Mouse (Mus musculus): ENCODE data around the gene Nipsnap1. TPM values are rescaled to one million over a fixed set of nuclear protein-coding genes. Genes with fewer than 3 reads are reported as not detected.
A peak's percentile ranks its signal among the peaks of the same experiment; 100 is the strongest.

Gene Nipsnap1
- polyA plus RNA-seq (2015; fragmentation: Nextera tagmentation; extraction: Ambion mirVana): 78.4 and 81.4 TPM in 2 replicates

DNA sequence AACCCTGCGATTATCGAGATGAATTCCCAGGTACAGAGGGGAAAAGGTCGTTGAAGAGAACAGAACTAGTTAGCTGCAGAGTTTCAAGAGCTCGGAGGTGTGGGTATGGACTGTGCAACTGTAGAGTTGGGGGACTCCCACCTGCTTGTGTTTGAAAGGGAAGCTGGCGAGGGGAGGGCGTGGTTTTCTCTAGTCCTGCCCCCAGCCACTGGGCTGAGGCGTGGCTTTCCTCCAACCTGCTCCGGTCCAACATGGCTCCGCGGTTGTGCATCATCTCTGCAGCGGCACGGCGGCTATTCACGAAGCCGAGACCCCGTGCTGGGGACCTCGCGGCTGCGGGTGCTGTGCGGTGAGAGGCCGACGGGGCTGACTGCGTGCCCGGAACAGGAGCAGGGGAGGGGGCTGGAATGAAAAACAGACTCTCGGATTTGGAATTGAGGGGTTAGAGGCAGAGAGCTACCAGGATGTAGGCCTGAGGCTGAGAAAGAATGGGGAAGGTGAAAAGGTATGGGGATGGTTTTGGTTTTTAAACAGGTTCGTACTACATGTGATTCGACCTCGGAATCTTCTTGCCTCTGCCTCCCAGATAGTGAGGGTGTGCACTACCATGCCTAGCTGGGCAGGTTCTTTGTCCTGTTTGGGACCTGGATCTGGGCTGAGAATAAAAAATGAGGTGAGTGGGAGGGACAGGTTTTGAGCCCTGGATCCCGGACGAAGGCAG lies at the start of gene Nipsnap1:
Nipsnap1 (plus strand) TSS at position 197 of the 721 bp plus-strand sequence.
- Histone ChIP-seq H3K27ac (peak within 1 kb of the TSS; percentile 70), H3K4me1 (peaks cover 17% of the 10 kb centered on the region), H3K4me3 (replicated peaks) (peak within 1 kb of the TSS; percentile 81), H3K4me2 (peak within 1 kb of the TSS; percentile 86), H3K36me3 (peaks cover 9% of the 10 kb centered on the region; the same call in 1 of the 2 replicates), H3K9ac (peak within 1 kb of the TSS; percentile 67), H3K27me3 (no peaks in the 10 kb centered on the region), H3K9me3 (replicated peaks) (no peaks in the 10 kb centered on the region)
- ATAC-seq (replicated peaks; ENCODE audit: low FRiP score): peak; percentile 91
- WGBS: 2% methylated on average over 30 of the region's 30 CpGs

DNA sequence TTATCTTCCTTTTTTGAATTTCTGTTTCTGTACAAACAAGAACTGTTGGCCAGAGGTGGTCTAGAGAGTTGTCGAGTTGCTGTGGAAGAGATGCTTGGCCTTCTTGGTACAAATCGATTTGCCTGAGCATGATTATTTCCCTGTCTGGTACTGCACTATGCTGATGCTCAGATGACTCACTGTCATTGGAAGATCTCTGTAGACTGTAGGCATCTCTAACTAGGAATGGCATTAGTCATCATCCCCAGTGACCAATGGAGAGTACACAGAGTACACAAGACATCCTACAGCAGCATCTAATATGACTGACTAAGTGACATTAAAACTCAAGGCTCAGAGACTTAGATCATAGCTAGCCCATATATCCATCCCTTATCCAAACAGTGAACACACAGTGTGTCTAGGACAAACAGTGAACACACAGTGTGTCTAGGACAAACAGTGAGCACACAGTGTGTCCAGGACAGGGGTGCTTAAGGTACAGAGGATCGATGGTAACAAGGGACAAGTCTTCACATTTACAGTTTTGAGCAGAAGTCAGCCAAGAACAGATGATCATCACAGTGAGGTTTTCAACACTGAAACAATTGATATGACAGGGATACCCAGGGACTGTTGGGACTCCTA lies 47.5 kb upstream of the Nipsnap1 start:
- ATAC-seq (replicated peaks; ENCODE audit: low FRiP score): no peak
- Histone ChIP-seq H3K27ac (no peak overlapping the region), H3K4me1 (no peaks in the 10 kb centered on the region), H3K4me2 (no peak overlapping the region), H3K9me3 (replicated peaks) (no peaks in the 10 kb centered on the region), H3K27me3 (no peaks in the 10 kb centered on the region), H3K36me3 (no peaks in the 10 kb centered on the region), H3K4me3 (replicated peaks) (no peak overlapping the region), H3K9ac (no peak overlapping the region)
- WGBS: 90% methylated on average over 3 of the region's 3 CpGs

- no peak overlapping the region for H3K27ac ChIP-seq
- no peak for ATAC-seq (replicated peaks; ENCODE audit: low FRiP score)
- no peaks in the 10 kb centered on the region for H3K4me1 ChIP-seq
- H3K27me3 ChIP-seq: no peaks in the 10 kb centered on the region
- no peak overlapping the region for H3K4me3 ChIP-seq (replicated peaks)
- no peaks in the 10 kb centered on the region for H3K9me3 ChIP-seq (replicated peaks)
- H3K36me3 ChIP-seq: no peaks in the 10 kb centered on the region
- no peak overlapping the region for H3K4me2 ChIP-seq
- H3K9ac ChIP-seq: no peak overlapping the region
Measured at GRCm38 (mm10) chr11:4827340-4827739, 46.4 kb upstream of the Nipsnap1 start.

DNA sequence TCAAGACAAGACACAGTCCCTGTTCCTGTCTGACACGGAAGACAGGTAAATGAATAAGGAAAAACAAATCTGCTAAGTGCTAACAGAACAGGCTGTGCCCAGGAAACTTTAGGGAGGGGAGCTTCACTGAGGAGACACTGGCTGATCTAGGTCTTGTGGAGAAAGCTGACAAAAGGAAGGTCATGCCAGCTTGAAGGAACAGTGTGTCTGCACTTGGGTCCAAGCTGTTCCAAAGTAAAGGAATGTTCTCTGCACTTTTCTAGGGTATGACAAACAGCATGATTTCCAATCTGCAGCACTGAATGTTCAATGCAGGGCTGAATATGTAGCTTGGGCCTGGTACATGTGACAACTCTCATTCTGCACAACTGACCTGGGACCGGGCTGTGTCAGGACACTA lies 45.8 kb upstream of the Nipsnap1 start:
- no peak overlapping the region for H3K9ac ChIP-seq
- ATAC-seq (replicated peaks; ENCODE audit: low FRiP score): no peak
- H3K4me3 ChIP-seq (replicated peaks): no peak overlapping the region
- no peaks in the 10 kb centered on the region for H3K36me3 ChIP-seq
- no peak overlapping the region for H3K4me2 ChIP-seq
- H3K4me1 ChIP-seq: no peaks in the 10 kb centered on the region
- H3K9me3 ChIP-seq (replicated peaks): no peaks in the 10 kb centered on the region
- no peaks in the 10 kb centered on the region for H3K27me3 ChIP-seq
- WGBS: 83% methylated on average over 2 of the region's 2 CpGs
- H3K27ac ChIP-seq: no peak overlapping the region

DNA sequence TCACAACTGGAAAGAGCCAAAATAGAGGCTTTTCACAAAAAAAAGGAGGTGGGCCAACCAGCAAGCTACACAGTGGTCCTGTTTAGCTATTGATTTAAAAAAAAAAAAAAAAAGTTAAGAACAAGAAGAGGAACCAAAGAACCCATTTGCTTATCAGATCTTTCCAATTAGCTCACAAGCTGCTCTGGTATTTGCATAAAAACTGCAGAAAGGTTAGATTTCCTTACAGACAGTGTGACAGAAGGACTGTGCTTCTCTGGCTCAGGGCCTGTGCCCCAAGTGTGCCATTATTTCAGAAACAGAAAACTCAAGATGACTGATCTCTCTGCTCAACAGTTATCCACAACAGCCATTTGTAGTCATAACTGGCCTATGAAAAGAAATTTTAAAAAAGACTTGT lies 42.7 kb upstream of the Nipsnap1 start:
- no peaks in the 10 kb centered on the region for H3K27me3 ChIP-seq
- no peaks in the 10 kb centered on the region for H3K36me3 ChIP-seq
- no peaks in the 10 kb centered on the region for H3K9me3 ChIP-seq (replicated peaks)
- ATAC-seq (replicated peaks; ENCODE audit: low FRiP score): no peak
- no peak overlapping the region for H3K9ac ChIP-seq
- H3K27ac ChIP-seq: no peak overlapping the region
- H3K4me2 ChIP-seq: no peak overlapping the region
- no peak overlapping the region for H3K4me3 ChIP-seq (replicated peaks)
- H3K4me1 ChIP-seq: 0 out of 2 replicates have a peak, but pooled peaks cover 2% of the 10 kb centered on the region

GRCm38 (mm10) chr11:4833295-4833939 lies 40.3 kb upstream of the Nipsnap1 start:
- H3K27me3 ChIP-seq: no peaks in the 10 kb centered on the region
- no peak overlapping the region for H3K9ac ChIP-seq
- ATAC-seq (replicated peaks; ENCODE audit: low FRiP score): no peak
- WGBS: 67% methylated on average over 3 of the region's 3 CpGs
- H3K4me3 ChIP-seq (replicated peaks): no peak overlapping the region
- H3K4me1 ChIP-seq: 0 out of 2 replicates have a peak, but pooled peaks cover 2% of the 10 kb centered on the region
- H3K9me3 ChIP-seq (replicated peaks): no peaks in the 10 kb centered on the region
- H3K27ac ChIP-seq: no peak overlapping the region
- H3K4me2 ChIP-seq: no peak overlapping the region
- no peaks in the 10 kb centered on the region for H3K36me3 ChIP-seq

DNA sequence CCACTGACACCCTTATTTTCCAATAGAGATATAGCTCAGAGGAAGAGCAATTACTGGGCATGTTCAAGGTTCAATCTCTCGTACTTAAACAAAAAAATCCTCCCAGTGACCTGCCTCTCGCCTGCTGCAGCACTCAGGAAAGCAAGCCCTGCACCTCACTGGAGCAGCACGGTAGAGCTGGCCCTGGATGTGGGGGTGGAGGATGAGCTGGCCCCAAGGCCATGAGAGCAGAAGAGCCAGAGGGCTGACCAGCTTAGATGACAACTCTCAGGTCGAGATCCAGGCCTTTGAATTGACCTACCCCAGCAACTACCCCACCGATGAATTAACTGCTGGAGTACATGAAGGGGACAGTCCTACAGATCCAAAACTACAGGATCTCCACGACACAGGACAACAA lies 38.3 kb upstream of the Nipsnap1 start:
- Histone ChIP-seq H3K27me3 (no peaks in the 10 kb centered on the region), H3K9ac (no peak overlapping the region), H3K27ac (no peak overlapping the region), H3K4me1 (0 out of 2 replicates have a peak, but pooled peaks cover 2% of the 10 kb centered on the region), H3K36me3 (no peaks in the 10 kb centered on the region), H3K4me3 (replicated peaks) (no peak overlapping the region), H3K9me3 (replicated peaks) (no peaks in the 10 kb centered on the region), H3K4me2 (no peak overlapping the region)
- no peak for ATAC-seq (replicated peaks; ENCODE audit: low FRiP score)
- WGBS: 77% methylated on average over 6 of the region's 6 CpGs

DNA sequence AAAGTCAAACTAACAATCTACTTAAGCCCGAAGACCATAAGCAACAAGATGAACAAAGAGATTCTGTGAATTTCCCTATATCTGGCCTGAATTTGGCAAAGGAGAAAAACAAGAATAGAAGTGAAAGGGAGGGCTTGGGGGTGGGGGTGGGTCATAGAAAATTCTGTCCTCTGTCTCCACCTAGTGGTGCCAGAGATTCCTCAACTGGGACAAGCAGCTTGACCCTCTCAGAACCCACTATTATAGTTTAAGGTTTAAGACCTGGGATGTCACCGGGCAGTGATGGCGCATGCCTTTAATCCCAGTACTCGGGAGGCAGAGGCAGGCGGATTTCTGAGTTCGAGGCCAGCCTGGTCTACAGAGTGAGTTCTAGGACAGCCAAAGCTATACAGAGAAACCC lies 37.0 kb upstream of the Nipsnap1 start:
- Histone ChIP-seq H3K27me3 (no peaks in the 10 kb centered on the region), H3K9ac (no peak overlapping the region), H3K4me3 (replicated peaks) (no peak overlapping the region), H3K9me3 (replicated peaks) (no peaks in the 10 kb centered on the region), H3K27ac (no peak overlapping the region), H3K4me2 (no peak overlapping the region), H3K4me1 (0 out of 2 replicates have a peak, but pooled peaks cover 2% of the 10 kb centered on the region), H3K36me3 (no peaks in the 10 kb centered on the region)
- no peak for ATAC-seq (replicated peaks; ENCODE audit: low FRiP score)
- WGBS: 64% methylated on average over 6 of the region's 6 CpGs

DNA sequence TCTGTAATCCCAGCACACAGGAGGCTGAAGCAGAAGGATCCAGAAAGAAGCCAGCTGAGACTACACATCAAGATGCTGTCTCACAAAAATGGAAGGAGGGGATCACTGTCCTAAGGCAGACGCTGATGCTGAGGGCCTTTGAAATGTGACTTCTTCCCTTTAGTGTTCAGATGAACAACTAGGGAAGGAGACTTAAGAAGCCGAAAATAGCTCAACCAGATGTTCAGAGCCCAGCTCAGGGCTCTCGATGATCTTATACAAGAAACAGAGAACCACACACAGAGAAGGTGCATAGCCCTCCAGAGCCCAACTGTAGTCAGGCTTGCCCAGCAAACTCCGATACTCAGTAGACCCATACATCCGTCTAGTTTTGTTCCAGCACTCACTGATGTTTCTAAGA lies 36.4 kb upstream of the Nipsnap1 start:
- Histone ChIP-seq H3K9ac (no peak overlapping the region), H3K9me3 (replicated peaks) (no peaks in the 10 kb centered on the region), H3K27ac (no peak overlapping the region), H3K36me3 (no peaks in the 10 kb centered on the region), H3K4me2 (no peak overlapping the region), H3K4me1 (0 out of 2 replicates have a peak, but pooled peaks cover 2% of the 10 kb centered on the region), H3K4me3 (replicated peaks) (no peak overlapping the region), H3K27me3 (no peaks in the 10 kb centered on the region)
- no peak for ATAC-seq (replicated peaks; ENCODE audit: low FRiP score)
- 76% methylated on average over 5 of the region's 5 CpGs for WGBS

DNA sequence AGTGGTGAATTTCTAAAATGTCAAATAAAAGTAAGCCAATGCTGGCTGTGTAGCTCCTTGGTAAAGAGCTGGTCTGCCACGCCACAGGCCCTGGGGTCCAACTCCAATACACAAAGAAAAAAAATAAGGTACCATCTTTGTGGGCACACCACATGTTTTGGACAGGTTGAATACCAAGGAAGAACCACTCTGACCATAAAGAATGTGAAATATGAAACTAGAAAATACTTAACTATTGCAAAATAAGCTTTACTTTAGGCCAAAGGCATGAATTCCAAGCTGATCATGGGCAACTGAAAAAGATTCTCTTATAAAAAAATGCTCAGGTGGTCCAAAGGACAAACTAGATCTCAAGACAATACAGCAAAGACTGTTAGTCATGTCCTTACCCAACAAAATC lies 35.5 kb upstream of the Nipsnap1 start:
- Histone ChIP-seq H3K27me3 (no peaks in the 10 kb centered on the region), H3K9me3 (replicated peaks) (no peaks in the 10 kb centered on the region), H3K27ac (no peak overlapping the region), H3K4me3 (replicated peaks) (no peak overlapping the region), H3K4me1 (0 out of 2 replicates have a peak, but pooled peaks cover 2% of the 10 kb centered on the region), H3K9ac (no peak overlapping the region), H3K36me3 (no peaks in the 10 kb centered on the region), H3K4me2 (no peak overlapping the region)
- ATAC-seq (replicated peaks; ENCODE audit: low FRiP score): no peak
- 85% methylated on average over 1 of the region's 1 CpGs for WGBS

DNA sequence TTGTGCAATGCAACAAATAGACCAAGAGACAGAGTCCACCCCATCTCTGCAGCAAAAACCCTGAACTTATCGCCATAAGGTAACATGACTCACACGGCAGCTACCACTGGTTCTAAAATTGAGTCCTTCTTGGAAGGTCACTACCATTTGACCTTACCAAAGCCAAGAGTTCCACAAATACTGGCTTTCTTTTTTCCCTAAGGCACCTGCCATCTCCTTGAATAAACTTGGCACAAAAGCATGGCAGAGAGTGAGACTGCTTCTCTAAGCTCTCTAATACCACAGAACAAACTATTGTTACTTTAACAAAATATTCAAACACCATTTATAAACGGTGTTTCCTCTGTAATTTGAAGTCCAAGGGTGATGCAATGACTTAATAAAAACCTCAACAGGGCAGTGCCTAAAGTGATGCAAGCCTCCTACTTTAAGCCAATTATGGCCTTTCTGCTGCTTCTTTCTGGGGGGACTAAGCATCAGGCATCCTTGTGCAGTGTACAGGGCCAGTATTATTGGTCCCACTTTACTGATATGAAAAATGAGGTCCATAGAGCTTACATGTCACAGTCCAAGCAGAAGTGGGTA lies 32.7 kb upstream of the Nipsnap1 start:
- 84% methylated on average over 3 of the region's 3 CpGs for WGBS
- H3K4me2 ChIP-seq: no peak overlapping the region
- H3K9ac ChIP-seq: no peak overlapping the region
- H3K36me3 ChIP-seq: no peaks in the 10 kb centered on the region
- H3K4me1 ChIP-seq: no peaks in the 10 kb centered on the region
- no peaks in the 10 kb centered on the region for H3K27me3 ChIP-seq
- H3K27ac ChIP-seq: no peak overlapping the region
- no peaks in the 10 kb centered on the region for H3K9me3 ChIP-seq (replicated peaks)
- H3K4me3 ChIP-seq (replicated peaks): no peak overlapping the region
- no peak for ATAC-seq (replicated peaks; ENCODE audit: low FRiP score)
